Mouse (Mus musculus): ENCODE measurements around the gene Usp40. TPM values are rescaled to one million over a fixed set of nuclear protein-coding genes. Genes with fewer than 3 reads are reported as not detected.

The Usp40 gene
- polyA plus RNA-seq, 1 experiment: 7.5 TPM

- H3K36me3 ChIP-seq (ENCODE audit: control insufficient read depth, insufficient read depth, low read length): peaks cover 19% of the 10 kb centered on the region
- peak; percentile 40 for DNase-seq
- H3K27ac ChIP-seq (ENCODE audit: control insufficient read depth, insufficient read depth, low read length): peak overlapping the region; percentile 42; the same call in 1 of the 2 replicates
- peaks cover 27% of the 10 kb centered on the region for H3K4me1 ChIP-seq (replicated peaks; ENCODE audit: control insufficient read depth, insufficient read depth, low read length)
- no peaks in the 10 kb centered on the region for H3K27me3 ChIP-seq (ENCODE audit: control insufficient read depth, insufficient read depth, low read length)
- TF ChIP-seq POLR2A (IDR thresholded peaks at IDR 0.05; ENCODE audit: control insufficient read depth, extremely low read depth, insufficient read depth, low read length, poor library complexity) (no peak), CTCF (IDR thresholded peaks at IDR 0.05; ENCODE audit: borderline replicate concordance, control insufficient read depth, extremely low read depth, insufficient read depth, low read length, poor library complexity) (no peak)
- H3K4me3 ChIP-seq (ENCODE audit: control insufficient read depth, insufficient read depth, low read length): no peak overlapping the region
- 34% methylated on average over 5 of the region's 5 CpGs for WGBS
Observed at GRCm38 (mm10) chr1:87906361-87906956, 101.9 kb downstream of the Usp40 start.

GRCm38 (mm10) chr1:87902186-87902585, 106.2 kb downstream of the Usp40 start:
- Histone ChIP-seq H3K4me3 (ENCODE audit: control insufficient read depth, insufficient read depth, low read length) (no peak overlapping the region), H3K4me1 (replicated peaks; ENCODE audit: control insufficient read depth, insufficient read depth, low read length) (peaks cover 35% of the 10 kb centered on the region), H3K27me3 (ENCODE audit: control insufficient read depth, insufficient read depth, low read length) (no peaks in the 10 kb centered on the region), H3K36me3 (ENCODE audit: control insufficient read depth, insufficient read depth, low read length) (no peaks in the 10 kb centered on the region; the same call in 1 of the 2 replicates), H3K27ac (ENCODE audit: control insufficient read depth, insufficient read depth, low read length) (no peak overlapping the region)
- no peak for DNase-seq
- no peak for TF ChIP-seq POLR2A (IDR thresholded peaks at IDR 0.05; ENCODE audit: control insufficient read depth, extremely low read depth, insufficient read depth, low read length, poor library complexity)
- TF ChIP-seq CTCF (IDR thresholded peaks at IDR 0.05; ENCODE audit: borderline replicate concordance, control insufficient read depth, extremely low read depth, insufficient read depth, low read length, poor library complexity): no peak

- peak; percentile 36 for DNase-seq
- H3K4me3 ChIP-seq (ENCODE audit: control insufficient read depth, insufficient read depth, low read length): no peak overlapping the region
- no peaks in the 10 kb centered on the region for H3K27me3 ChIP-seq (ENCODE audit: control insufficient read depth, insufficient read depth, low read length)
- 45% methylated on average over 6 of the region's 6 CpGs for WGBS
- peaks cover 31% of the 10 kb centered on the region for H3K4me1 ChIP-seq (replicated peaks; ENCODE audit: control insufficient read depth, insufficient read depth, low read length)
- TF ChIP-seq POLR2A (IDR thresholded peaks at IDR 0.05; ENCODE audit: control insufficient read depth, extremely low read depth, insufficient read depth, low read length, poor library complexity) (no peak), CTCF (IDR thresholded peaks at IDR 0.05; ENCODE audit: borderline replicate concordance, control insufficient read depth, extremely low read depth, insufficient read depth, low read length, poor library complexity) (no peak)
- peak overlapping the region; percentile 69 for H3K27ac ChIP-seq (ENCODE audit: control insufficient read depth, insufficient read depth, low read length)
- no peaks in the 10 kb centered on the region; the same call in 1 of the 2 replicates for H3K36me3 ChIP-seq (ENCODE audit: control insufficient read depth, insufficient read depth, low read length)
Observed at GRCm38 (mm10) chr1:87900979-87901378, 107.4 kb downstream of the Usp40 start.

GRCm38 (mm10) chr1:87899701-87900100, 108.7 kb downstream of the Usp40 start:
- Histone ChIP-seq H3K36me3 (ENCODE audit: control insufficient read depth, insufficient read depth, low read length) (no peaks in the 10 kb centered on the region; the same call in 1 of the 2 replicates), H3K27ac (ENCODE audit: control insufficient read depth, insufficient read depth, low read length) (peak overlapping the region; percentile 93), H3K4me3 (ENCODE audit: control insufficient read depth, insufficient read depth, low read length) (no peak overlapping the region), H3K27me3 (ENCODE audit: control insufficient read depth, insufficient read depth, low read length) (no peaks in the 10 kb centered on the region), H3K4me1 (replicated peaks; ENCODE audit: control insufficient read depth, insufficient read depth, low read length) (peaks cover 31% of the 10 kb centered on the region)
- peak; percentile 68 for DNase-seq
- 10% methylated on average over 2 of the region's 2 CpGs for WGBS
- TF ChIP-seq POLR2A (IDR thresholded peaks at IDR 0.05; ENCODE audit: control insufficient read depth, extremely low read depth, insufficient read depth, low read length, poor library complexity) (no peak), CTCF (IDR thresholded peaks at IDR 0.05; ENCODE audit: borderline replicate concordance, control insufficient read depth, extremely low read depth, insufficient read depth, low read length, poor library complexity) (no peak)

- 97% methylated on average over 2 of the region's 2 CpGs for WGBS
- Histone ChIP-seq H3K4me3 (ENCODE audit: control insufficient read depth, insufficient read depth, low read length) (no peak overlapping the region), H3K36me3 (ENCODE audit: control insufficient read depth, insufficient read depth, low read length) (no peaks in the 10 kb centered on the region; the same call in 1 of the 2 replicates), H3K4me1 (replicated peaks; ENCODE audit: control insufficient read depth, insufficient read depth, low read length) (peaks cover 25% of the 10 kb centered on the region), H3K27me3 (ENCODE audit: control insufficient read depth, insufficient read depth, low read length) (no peaks in the 10 kb centered on the region), H3K27ac (ENCODE audit: control insufficient read depth, insufficient read depth, low read length) (no peak overlapping the region)
- no peak for DNase-seq
- TF ChIP-seq CTCF (IDR thresholded peaks at IDR 0.05; ENCODE audit: borderline replicate concordance, control insufficient read depth, extremely low read depth, insufficient read depth, low read length, poor library complexity): no peak
- no peak for TF ChIP-seq POLR2A (IDR thresholded peaks at IDR 0.05; ENCODE audit: control insufficient read depth, extremely low read depth, insufficient read depth, low read length, poor library complexity)
Observed at GRCm38 (mm10) chr1:87896921-87897320, 111.4 kb downstream of the Usp40 start.

Other genes with a start within 250 kb of the Usp40 start
- gene Sag, start 204.9 kb downstream of the Usp40 start, polyA plus RNA-seq (2012; rRNA removed): 1.9 and 2.0 TPM in 2 replicates
- 182 and 189 TPM in 2 replicates for gene Dgkd, start 155.3 kb downstream of the Usp40 start, polyA plus RNA-seq (2012; rRNA removed)
- 0.16 TPM in 1 of 2 replicates, not detected in the other for gene Ugt1a10, start 46.8 kb upstream of the Usp40 start, polyA plus RNA-seq (2012; rRNA removed)
- gene Ugt1a9, start 62.2 kb upstream of the Usp40 start, polyA plus RNA-seq (2012; rRNA removed): 0.26 TPM in 1 of 2 replicates, not detected in the other
- 0.06 TPM in 1 of 2 replicates, not detected in the other for gene Ugt1a8, start 79.3 kb upstream of the Usp40 start, polyA plus RNA-seq (2012; rRNA removed)
- 0.94 and 1.1 TPM in 2 replicates for gene Ugt1a7c, start 86.5 kb upstream of the Usp40 start, polyA plus RNA-seq (2012; rRNA removed)
- 1.3 and 1.6 TPM in 2 replicates for gene Ugt1a6b, start 94.7 kb upstream of the Usp40 start, polyA plus RNA-seq (2012; rRNA removed)
- gene Ugt1a6a, start 126.3 kb upstream of the Usp40 start, polyA plus RNA-seq (2012; rRNA removed): 3.0 and 3.8 TPM in 2 replicates
- gene Ugt1a5, start 157.5 kb upstream of the Usp40 start, polyA plus RNA-seq (2012; rRNA removed): 0.08 and 0.09 TPM in 2 replicates
- gene Ugt1a2, start 192.1 kb upstream of the Usp40 start, polyA plus RNA-seq (2012; rRNA removed): 0.09 and 0.32 TPM in 2 replicates
- gene Dnajb3, start 197.2 kb upstream of the Usp40 start, polyA plus RNA-seq (2012; rRNA removed): 0.82 and 1.5 TPM in 2 replicates
- 0.47 and 0.64 TPM in 2 replicates for gene Ugt1a1, start 203.4 kb upstream of the Usp40 start, polyA plus RNA-seq (2012; rRNA removed)
- 0.29 and 0.96 TPM in 2 replicates for gene Mroh2a, start 218.4 kb upstream of the Usp40 start, polyA plus RNA-seq (2012; rRNA removed)